Mouse (Mus musculus): ENCODE measurements at regions not wholly inside any gene's neighbourhood (a gene's known extent, or its start where the extent isn't known, plus 50 kb on each side); places are given as distances from the start of the nearest gene placed in this dataset.

DNA sequence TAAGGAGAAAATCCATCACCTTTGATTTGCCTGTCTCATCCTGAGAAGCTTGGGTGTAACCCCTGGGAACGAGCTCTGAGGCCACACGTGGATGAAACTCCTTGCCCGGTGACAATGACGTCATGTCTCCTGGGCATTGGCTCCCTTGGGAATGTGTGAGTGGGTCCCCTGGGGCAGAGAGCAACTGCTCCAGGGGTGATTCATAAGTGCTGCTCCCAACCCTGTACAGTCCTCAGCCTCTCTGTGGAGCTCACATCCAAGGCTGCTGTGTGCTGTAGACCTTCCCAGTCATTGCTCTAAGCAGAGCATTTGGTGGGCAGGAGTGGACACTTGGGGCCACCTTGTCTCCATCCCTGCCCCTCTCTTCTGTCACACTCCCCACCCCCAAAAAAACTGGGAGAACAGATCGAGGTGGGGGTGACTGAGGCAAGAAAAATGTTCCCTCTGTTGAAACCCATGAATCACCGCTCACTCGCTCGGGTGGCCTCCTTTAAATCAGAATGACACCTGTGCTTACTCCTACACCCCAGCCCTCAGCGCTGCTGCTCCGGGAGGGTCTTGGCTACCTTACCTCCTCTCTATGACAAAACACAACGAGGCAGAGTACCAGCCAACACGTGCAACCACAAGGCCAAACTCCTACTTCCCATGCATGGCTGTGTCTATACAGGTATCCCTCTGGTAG, 321.3 kb downstream of the Sox9 start:
- no peak for TF ChIP-seq CTCF (IDR thresholded peaks at IDR 0.05)
- TF ChIP-seq EP300 (IDR thresholded peaks at IDR 0.05): peak; percentile 81

All from lung, postnatal 0 days (tissue).